Mouse (Mus musculus) embryonic fibroblast, embryonic 13.5 days (primary cell): Measurements from ENCODE around the gene Gm6509.
"Not testable (repeated sequence)": the region's sequence is repeated elsewhere in the genome, so short reads cannot be mapped to it uniquely, and the experiment has no call there.

Experiments used
- CTCF ChIP-seq: IDR thresholded peaks from 2 replicates; pipeline ENCODE4 v1.5.1; 2011; ENCODE audit warnings: mild to moderate bottlenecking, control low read depth, low read length, moderate library complexity, borderline replicate concordance; ENCODE audit not compliant: insufficient read depth
- POLR2A ChIP-seq: IDR thresholded peaks from 2 replicates; pipeline ENCODE4 v1.6.1; 2011; ENCODE audit warnings: low read depth, mild to moderate bottlenecking, control low read depth, low read length, moderate library complexity

DNA sequence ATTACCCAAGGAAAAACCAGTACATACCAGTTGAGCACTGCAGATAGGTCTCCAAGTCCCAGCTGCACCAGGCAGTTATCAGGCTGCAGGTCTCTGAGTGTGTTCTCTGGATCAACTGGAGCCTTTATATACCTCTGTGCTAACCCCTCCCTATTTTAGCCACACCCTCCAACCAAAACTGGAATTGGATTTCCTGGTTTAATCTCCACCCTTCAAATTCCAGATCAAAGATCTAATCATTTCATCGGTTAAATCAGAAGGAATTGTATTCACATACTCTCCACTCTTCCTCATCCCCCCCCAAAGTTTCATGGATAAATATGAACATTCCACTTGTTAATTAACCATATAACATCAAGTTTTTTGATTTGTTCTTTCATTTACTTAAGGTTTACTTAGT, 7.5 kb upstream of the Gm6509 start, which contains the start of gene Gm3147:
- not testable (repeated sequence) for TF ChIP-seq CTCF, POLR2A
